Mouse (Mus musculus) midbrain, embryonic 10.5 days (tissue): ENCODE measurements around the gene Mns1. TPM values are rescaled to one million over a fixed set of nuclear protein-coding genes. Genes with fewer than 3 reads are reported as not detected.

Experiments
- DNase-seq: peaks from one replicate; pipeline ENCODE4 v3.0.0-alpha.2; 2017; ENCODE audit warnings: low spot score
- H3K27ac ChIP-seq: fragments of 300-500 bp; sonication (generic); replicated peaks from 2 replicates; pipeline ENCODE4 v1.5.1; 2016; ENCODE audit warnings: mild to moderate bottlenecking
- H3K27me3 ChIP-seq: fragments of 300-500 bp; sonication (generic); 2 replicates; pipeline ENCODE4 v1.6.1; 2016; ENCODE audit warnings: low read depth, mild to moderate bottlenecking; ENCODE audit not compliant: poor library complexity, severe bottlenecking
- H3K36me3 ChIP-seq: fragments of 300-500 bp; sonication (generic); 2 replicates; pipeline ENCODE4 v1.6.1; 2016; ENCODE audit warnings: mild to moderate bottlenecking, moderate library complexity
- H3K4me1 ChIP-seq: fragments of 300-500 bp; sonication (generic); 2 replicates; pipeline ENCODE4 v1.6.1; 2016
- H3K4me3 ChIP-seq: fragments of 300-500 bp; sonication (generic); 2 replicates; pipeline ENCODE4 v1.5.1; 2016; ENCODE audit warnings: mild to moderate bottlenecking, moderate library complexity
- H3K9me3 ChIP-seq: fragments of 300-500 bp; sonication (generic); replicated peaks from 2 replicates; pipeline ENCODE4 v1.6.1; 2016; ENCODE audit warnings: mild to moderate bottlenecking
- WGBS: fragments of 180-500 bp; shearing (Covaris S2); methylation state at CpG from one replicate; pipeline ENCODE4 v1.1.7; 2016; 5-methylcytosine and 5-hydroxymethylcytosine counted together
- microRNA-seq: library from miRNA; unstranded; fragments of <30 nt; microRNA quantifications from one replicate; pipeline ENCODE4, GENCODE M21; 2017
- polyA plus RNA-seq: library from polyadenylated mRNA; unstranded; fragments of >200 nt; fragmentation: Nextera tagmentation; extraction: Ambion mirVana; gene quantifications from 2 replicates; pipeline ENCODE4 v1.2.1, GENCODE M21; 2016

Mns1 gene
- polyA plus RNA-seq, 1 experiment from 2014 or later: 52.9 TPM

DNA sequence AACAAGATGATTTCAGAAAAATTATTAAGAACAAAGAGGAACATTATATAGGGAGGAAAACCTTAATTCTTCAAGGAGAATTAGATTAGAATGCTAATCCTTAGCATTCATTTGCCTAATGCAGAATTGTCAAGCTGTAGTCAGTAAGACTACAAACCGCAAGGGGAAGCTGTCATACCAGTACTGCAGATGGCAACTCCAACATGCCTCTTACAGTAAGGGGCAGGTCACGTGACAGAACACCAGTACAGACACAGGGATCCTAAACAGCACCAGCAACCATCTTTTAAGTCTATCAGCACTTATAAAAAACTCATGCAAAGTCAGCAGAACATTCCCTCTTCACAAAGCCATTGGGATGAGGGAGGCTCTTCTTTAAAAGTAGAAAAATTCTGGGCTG, 55.7 kb downstream of the Mns1 start:
- no peak for DNase-seq
- Histone ChIP-seq H3K4me3 (no peak overlapping the region), H3K4me1 (peaks cover 19% of the 10 kb centered on the region), H3K27ac (no peak overlapping the region), H3K36me3 (peaks cover 7% of the 10 kb centered on the region), H3K27me3 (no peaks in the 10 kb centered on the region), H3K9me3 (no peaks in the 10 kb centered on the region)
- WGBS: 87% methylated on average over 2 of the region's 2 CpGs

DNA sequence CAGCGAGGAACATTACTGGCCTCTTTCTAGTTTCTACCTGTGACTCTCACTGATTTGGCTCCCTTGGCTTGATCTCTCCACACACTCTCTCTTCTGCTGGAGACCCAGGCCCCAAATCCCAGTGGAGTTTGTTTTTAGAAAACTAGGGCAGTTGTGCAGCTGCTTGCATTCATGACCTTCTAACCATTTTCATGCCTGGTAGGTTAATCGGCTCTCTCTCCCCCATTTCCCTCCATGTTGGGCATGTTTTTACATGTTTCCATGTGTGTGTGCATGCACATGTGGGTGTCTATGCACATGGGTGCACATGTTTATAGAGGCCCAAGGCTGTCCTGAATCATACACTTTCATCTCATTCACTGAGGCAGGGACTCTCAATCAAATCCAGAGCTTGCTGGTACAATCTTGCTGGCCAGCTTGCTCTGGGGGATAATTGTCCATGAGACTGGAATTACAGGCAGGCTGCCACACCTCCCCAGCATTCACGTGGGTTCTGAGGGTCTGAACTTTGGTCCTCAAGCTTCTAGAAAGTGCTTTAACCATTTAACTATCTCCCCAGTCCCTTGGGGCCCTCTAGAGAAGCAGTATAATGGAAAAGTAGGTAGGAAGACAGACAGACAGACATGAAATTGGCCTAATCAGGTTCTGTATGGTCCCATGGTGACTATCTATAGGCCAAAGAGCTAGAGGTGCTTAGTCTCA, 56.3 kb downstream of the Mns1 start:
- Histone ChIP-seq H3K9me3 (no peaks in the 10 kb centered on the region), H3K36me3 (peaks cover 5% of the 10 kb centered on the region), H3K4me1 (peaks cover 19% of the 10 kb centered on the region), H3K4me3 (no peak overlapping the region), H3K27ac (no peak overlapping the region), H3K27me3 (no peaks in the 10 kb centered on the region)
- 84% methylated on average over 3 of the region's 3 CpGs for WGBS
- DNase-seq: no peak

DNA sequence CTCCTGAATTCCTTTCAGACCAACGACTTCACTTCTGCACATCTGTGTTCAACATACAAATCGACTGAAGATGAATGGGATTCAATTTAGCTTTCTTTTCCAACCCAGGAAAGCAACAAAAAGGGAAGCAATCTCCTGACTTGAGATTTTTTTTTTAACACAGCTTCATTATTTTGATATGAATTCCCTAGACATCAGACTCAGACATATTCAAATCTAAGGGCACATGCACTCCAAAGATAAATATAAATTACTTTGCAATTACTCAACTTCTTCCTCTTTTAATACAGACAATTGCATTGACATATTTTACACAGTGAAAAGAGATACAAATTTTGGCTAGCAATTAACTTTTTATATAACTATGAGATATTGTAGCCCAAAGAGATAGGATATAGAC, 58.9 kb downstream of the Mns1 start:
- no peak for DNase-seq
- Histone ChIP-seq H3K27me3 (no peaks in the 10 kb centered on the region), H3K9me3 (no peaks in the 10 kb centered on the region), H3K4me3 (no peak overlapping the region), H3K36me3 (no peaks in the 10 kb centered on the region), H3K27ac (no peak overlapping the region), H3K4me1 (peaks cover 10% of the 10 kb centered on the region)
- 82% methylated on average over 2 of the region's 2 CpGs for WGBS

DNA sequence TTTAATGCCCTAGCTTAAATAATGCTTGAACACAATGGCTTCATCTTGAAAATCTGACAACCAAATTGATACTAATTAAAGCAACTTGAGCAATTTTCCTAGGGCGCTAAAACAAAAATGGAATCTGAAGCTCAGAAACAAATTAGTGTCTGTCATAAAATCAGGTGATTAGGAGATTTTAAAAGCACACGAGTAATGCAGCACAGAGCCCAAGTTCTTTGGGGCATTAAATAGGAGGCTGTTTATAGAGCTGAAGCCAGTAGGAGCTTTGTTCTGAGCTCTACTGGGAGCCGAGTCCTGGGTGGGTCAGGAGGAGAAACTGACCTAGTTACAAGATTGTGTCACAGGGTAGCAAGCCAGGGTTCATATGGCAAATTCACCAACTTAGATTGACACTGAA, 59.4 kb downstream of the Mns1 start:
- Histone ChIP-seq H3K9me3 (no peaks in the 10 kb centered on the region), H3K36me3 (no peaks in the 10 kb centered on the region), H3K27ac (no peak overlapping the region), H3K27me3 (no peaks in the 10 kb centered on the region), H3K4me3 (no peak overlapping the region), H3K4me1 (peaks cover 7% of the 10 kb centered on the region)
- no peak for DNase-seq
- WGBS: 84% methylated on average over 3 of the region's 3 CpGs

Small RNA genes within 50 kb of the gene (microRNA-seq; reads per million reads assigned to microRNA genes)
- not detected for gene Gm28010

Other genes with a start within 250 kb of the Mns1 start
- 47.4 and 51.1 TPM in 2 replicates for gene Zfp280d, start 163.2 kb upstream of the Mns1 start, polyA plus RNA-seq
- 69.6 and 75.0 TPM in 2 replicates for gene Tex9, start 54.2 kb downstream of the Mns1 start, polyA plus RNA-seq
- gene Rfx7, start 94.2 kb downstream of the Mns1 start, polyA plus RNA-seq: 14.8 and 15.4 TPM in 2 replicates
- gene Nedd4, start 224.3 kb downstream of the Mns1 start, polyA plus RNA-seq: 605 and 682 TPM in 2 replicates